In genomic region chr1:74123215-74123614, GRCm38 (mm10) we compare ENCODE assay signal across 15 mouse cellular contexts. TPM values are rescaled to one million over a fixed set of nuclear protein-coding genes. Genes with fewer than 3 reads are reported as not detected.
DNase-seq lines count a peak whose midpoint lies in the region; ATAC-seq and TF ChIP-seq lines count a peak whose summit lies in the region.
"Had no signal": no experiment of that assay in that cellular context is flagged by ENCODE, and none has a peak within 500 bp of the region (broad histone marks: within the 10 kb centered on the region; RNA-seq: fewer than 3 reads in every experiment).

No protein-coding gene starts in this region.

- 53% methylated on average over 8 of the region's 8 CpGs for WGBS in heart, embryonic 11.5 days (ENCODE audit: insufficient replicate concordance)
- WGBS in limb, embryonic 13.5 days, result 68% methylated on average over 8 of the region's 8 CpGs
- 66% methylated on average over 8 of the region's 8 CpGs for WGBS in limb, embryonic 10.5 days
- 60% methylated on average over 8 of the region's 8 CpGs for WGBS in hindbrain, embryonic 11.5 days
- WGBS in midbrain, embryonic 16.5 days, result 62% methylated on average over 8 of the region's 8 CpGs

- no peak overlapping the region for H3K4me3 ChIP-seq in heart, embryonic 11.5 days (ENCODE audit: low read depth, low read length)
- H3K4me3 ChIP-seq in limb, embryonic 13.5 days, result no peak overlapping the region
- H3K4me3 ChIP-seq in limb, embryonic 10.5 days, result no peak overlapping the region
- H3K4me3 ChIP-seq in hindbrain, embryonic 11.5 days (ENCODE audit: low read depth, low read length), result peak overlapping the region; percentile 53
- no peak overlapping the region for H3K4me3 ChIP-seq in midbrain, embryonic 16.5 days (ENCODE audit: low read depth, low read length)
- no peak overlapping the region for H3K4me3 ChIP-seq in gastrocnemius, adult 2 months

- H3K36me3 ChIP-seq in heart, embryonic 11.5 days (ENCODE audit: control insufficient read depth, insufficient read depth, low read length), result no peaks in the 10 kb centered on the region
- no peaks in the 10 kb centered on the region for H3K36me3 ChIP-seq in limb, embryonic 13.5 days
- H3K36me3 ChIP-seq in limb, embryonic 10.5 days, result no peaks in the 10 kb centered on the region
- H3K36me3 ChIP-seq in hindbrain, embryonic 11.5 days (ENCODE audit: control insufficient read depth, insufficient read depth, low read length), result no peaks in the 10 kb centered on the region
- no peaks in the 10 kb centered on the region for H3K36me3 ChIP-seq in midbrain, embryonic 16.5 days (ENCODE audit: control insufficient read depth, insufficient read depth, low read length)

- intact Hi-C loops in heart, postnatal 10 days (cut with DNase I), result no loop called here
- intact Hi-C loops in gastrocnemius, adult 2 months (cut with DNase I), result no loop called here

- no peak for ATAC-seq in heart, embryonic 11.5 days (replicated peaks; ENCODE audit: insufficient number of reproducible peaks, low FRiP score, low TSS enrichment)
- ATAC-seq in limb, embryonic 13.5 days (ENCODE audit: low FRiP score, low read depth), result no peak
- ATAC-seq in hindbrain, embryonic 11.5 days (ENCODE audit: low FRiP score), result no peak
- ATAC-seq in midbrain, embryonic 16.5 days, result no peak
- no peak for ATAC-seq in CD4-positive, CD25-positive, alpha-beta regulatory T cell, adult 4 months

- H3K9ac ChIP-seq in heart, embryonic 11.5 days (ENCODE audit: low read depth, low read length), result no peak overlapping the region
- H3K9ac ChIP-seq in limb, embryonic 13.5 days, result no peak overlapping the region
- H3K9ac ChIP-seq in hindbrain, embryonic 11.5 days (ENCODE audit: low read depth, low read length), result no peak overlapping the region
- H3K9ac ChIP-seq in midbrain, embryonic 16.5 days (ENCODE audit: low read depth, low read length), result no peak overlapping the region

- no peaks in the 10 kb centered on the region for H3K9me3 ChIP-seq in heart, embryonic 11.5 days (replicated peaks; ENCODE audit: control insufficient read depth, low read length)
- no peaks in the 10 kb centered on the region for H3K9me3 ChIP-seq in limb, embryonic 13.5 days
- no peaks in the 10 kb centered on the region for H3K9me3 ChIP-seq in limb, embryonic 10.5 days (replicated peaks)
- H3K9me3 ChIP-seq in hindbrain, embryonic 11.5 days (ENCODE audit: control insufficient read depth, low read length), result no peaks in the 10 kb centered on the region
- H3K9me3 ChIP-seq in midbrain, embryonic 16.5 days (replicated peaks; ENCODE audit: control insufficient read depth, low read length, poor library complexity, severe bottlenecking), result no peaks in the 10 kb centered on the region

- H3K27me3 ChIP-seq in heart, embryonic 11.5 days (ENCODE audit: control insufficient read depth, insufficient read depth, low read length), result peaks cover 32% of the 10 kb centered on the region
- peaks cover 39% of the 10 kb centered on the region for H3K27me3 ChIP-seq in limb, embryonic 13.5 days
- H3K27me3 ChIP-seq in limb, embryonic 10.5 days (ENCODE audit: low read depth, poor library complexity, severe bottlenecking), result peaks cover 56% of the 10 kb centered on the region
- peaks cover 7% of the 10 kb centered on the region for H3K27me3 ChIP-seq in hindbrain, embryonic 11.5 days (ENCODE audit: control insufficient read depth, insufficient read depth, low read length)
- H3K27me3 ChIP-seq in midbrain, embryonic 16.5 days (ENCODE audit: control insufficient read depth, insufficient read depth, low read depth, low read length), result peaks cover 17% of the 10 kb centered on the region

- H3K4me2 ChIP-seq in heart, embryonic 11.5 days, result peak overlapping the region; percentile 96
- H3K4me2 ChIP-seq in limb, embryonic 13.5 days (replicated peaks), result peak overlapping the region; percentile 92; the same call in 1 of the 2 replicates
- H3K4me2 ChIP-seq in hindbrain, embryonic 11.5 days (replicated peaks; ENCODE audit: low read depth, low read length), result peak overlapping the region; percentile 95
- peak overlapping the region; percentile 91; the same call in 1 of the 2 replicates for H3K4me2 ChIP-seq in midbrain, embryonic 16.5 days (ENCODE audit: low read length)

- TF ChIP-seq CTCF in gastrocnemius, adult 2 months (IDR thresholded peaks at IDR 0.05), result no peak

- DNase-seq in heart, postnatal 10 days, result no peak
- no peak for DNase-seq in limb, embryonic 10.5 days (ENCODE audit: low spot score)
- no peak for DNase-seq in hindbrain, embryonic 11.5 days (ENCODE audit: low spot score)
- DNase-seq in gastrocnemius, adult 2 months, result no peak
- DNase-seq: adrenal gland, adult 8-10 months; cerebellum, adult 11-12 months; gastrocnemius, postnatal 25 days; kidney, postnatal 4 days; right cerebral cortex, postnatal 4 days had no signal

- H3K4me1 ChIP-seq in heart, embryonic 11.5 days (ENCODE audit: control insufficient read depth, insufficient read depth, low read length), result peaks cover 17% of the 10 kb centered on the region
- H3K4me1 ChIP-seq in limb, embryonic 13.5 days, result peaks cover 23% of the 10 kb centered on the region
- peaks cover 26% of the 10 kb centered on the region for H3K4me1 ChIP-seq in limb, embryonic 10.5 days
- 0 out of 2 replicates have a peak, but pooled peaks cover 4% of the 10 kb centered on the region for H3K4me1 ChIP-seq in hindbrain, embryonic 11.5 days (replicated peaks; ENCODE audit: control insufficient read depth, insufficient read depth, low read length)
- H3K4me1 ChIP-seq in midbrain, embryonic 16.5 days (ENCODE audit: control insufficient read depth, insufficient read depth, low read length), result peaks cover 10% of the 10 kb centered on the region

- H3K27ac ChIP-seq in heart, embryonic 11.5 days (ENCODE audit: low read depth, low read length), result no peak overlapping the region
- H3K27ac ChIP-seq in limb, embryonic 13.5 days, result no peak overlapping the region
- H3K27ac ChIP-seq in limb, embryonic 10.5 days, result no peak overlapping the region
- no peak overlapping the region for H3K27ac ChIP-seq in hindbrain, embryonic 11.5 days (ENCODE audit: low read depth, low read length)
- no peak overlapping the region for H3K27ac ChIP-seq in midbrain, embryonic 16.5 days (ENCODE audit: low read length)
- no peak overlapping the region for H3K27ac ChIP-seq in gastrocnemius, adult 2 months

RNA-seq across cellular contexts. Expression of gene Tns1, which starts 1.0 kb away (rescaled TPM):
- polyA plus RNA-seq in heart, embryonic 11.5 days (2014; fragmentation: Nextera tagmentation; extraction: Ambion mirVana), result 71.9 and 75.6 TPM in 2 replicates
- total RNA-seq in heart, postnatal 10 days (2021), result 100 to 1,000 TPM; 532 to 688 TPM
- polyA plus RNA-seq in limb, embryonic 13.5 days (2015; fragmentation: Nextera tagmentation; extraction: Ambion mirVana), result 44.4 and 45.1 TPM in 2 replicates
- polyA plus RNA-seq in limb, embryonic 10.5 days (2016; fragmentation: Nextera tagmentation; extraction: Ambion mirVana), result 38.6 and 46.7 TPM in 2 replicates
- 16.1 and 17.3 TPM in 2 replicates for polyA plus RNA-seq in hindbrain, embryonic 11.5 days (2014; fragmentation: Nextera tagmentation; extraction: Ambion mirVana)
- 8.2 and 11.8 TPM in 2 replicates for polyA plus RNA-seq in midbrain, embryonic 16.5 days (2015; fragmentation: Nextera tagmentation; extraction: Ambion mirVana)
- polyA plus RNA-seq in CD4-positive, CD25-positive, alpha-beta regulatory T cell, adult 4 months (2017; shearing (Covaris generic)), result 10 to 100 TPM; 19.0 to 40.5 TPM
- 100 to 1,000 TPM; 294 to 305 TPM for total RNA-seq in gastrocnemius, adult 2 months (2021)

RNA-seq across cellular contexts. Expression of gene Rufy4, which starts 2.1 kb away (rescaled TPM):
- polyA plus RNA-seq in heart, embryonic 11.5 days (2014; fragmentation: Nextera tagmentation; extraction: Ambion mirVana), result 0.21 and 0.39 TPM in 2 replicates
- total RNA-seq in heart, postnatal 10 days (2021), result 1 to 10 TPM; 1.2 to 1.5 TPM
- 0.15 and 0.33 TPM in 2 replicates for polyA plus RNA-seq in limb, embryonic 13.5 days (2015; fragmentation: Nextera tagmentation; extraction: Ambion mirVana)
- 0.08 and 0.13 TPM in 2 replicates for polyA plus RNA-seq in limb, embryonic 10.5 days (2016; fragmentation: Nextera tagmentation; extraction: Ambion mirVana)
- polyA plus RNA-seq in hindbrain, embryonic 11.5 days (2014; fragmentation: Nextera tagmentation; extraction: Ambion mirVana), result 0.56 and 0.66 TPM in 2 replicates
- 0.17 and 0.49 TPM in 2 replicates for polyA plus RNA-seq in midbrain, embryonic 16.5 days (2015; fragmentation: Nextera tagmentation; extraction: Ambion mirVana)
- polyA plus RNA-seq in CD4-positive, CD25-positive, alpha-beta regulatory T cell, adult 4 months (2017; shearing (Covaris generic)), result not detected
- under 1 TPM in 1 of 2 experiments, not detected in 1; 0.08 TPM for total RNA-seq in gastrocnemius, adult 2 months (2021)
- total RNA-seq: left cerebral cortex, postnatal 36 days had no signal

RNA-seq across cellular contexts. Expression of gene Cxcr2, which starts 30.6 kb away (rescaled TPM):
- 0.07 TPM in 1 of 2 replicates, not detected in the other for polyA plus RNA-seq in heart, embryonic 11.5 days (2014; fragmentation: Nextera tagmentation; extraction: Ambion mirVana)
- total RNA-seq in heart, postnatal 10 days (2021), result under 1 TPM; 0.14 to 0.17 TPM
- 0.10 and 0.13 TPM in 2 replicates for polyA plus RNA-seq in limb, embryonic 13.5 days (2015; fragmentation: Nextera tagmentation; extraction: Ambion mirVana)
- 0.06 and 0.19 TPM in 2 replicates for polyA plus RNA-seq in limb, embryonic 10.5 days (2016; fragmentation: Nextera tagmentation; extraction: Ambion mirVana)
- 0.05 and 0.10 TPM in 2 replicates for polyA plus RNA-seq in hindbrain, embryonic 11.5 days (2014; fragmentation: Nextera tagmentation; extraction: Ambion mirVana)
- polyA plus RNA-seq in midbrain, embryonic 16.5 days (2015; fragmentation: Nextera tagmentation; extraction: Ambion mirVana), result 0.08 and 0.09 TPM in 2 replicates
- not detected for polyA plus RNA-seq in CD4-positive, CD25-positive, alpha-beta regulatory T cell, adult 4 months (2017; shearing (Covaris generic))
- total RNA-seq in gastrocnemius, adult 2 months (2021), result under 1 TPM in 1 of 2 experiments, not detected in 1; 0.10 TPM
- total RNA-seq: gastrocnemius, postnatal 25 days had no signal
- polyA plus RNA-seq: testis, adult 2 months had no signal
